Mouse (Mus musculus): ENCODE measurements around the gene Hmgcs2.

Gene Hmgcs2

DNA sequence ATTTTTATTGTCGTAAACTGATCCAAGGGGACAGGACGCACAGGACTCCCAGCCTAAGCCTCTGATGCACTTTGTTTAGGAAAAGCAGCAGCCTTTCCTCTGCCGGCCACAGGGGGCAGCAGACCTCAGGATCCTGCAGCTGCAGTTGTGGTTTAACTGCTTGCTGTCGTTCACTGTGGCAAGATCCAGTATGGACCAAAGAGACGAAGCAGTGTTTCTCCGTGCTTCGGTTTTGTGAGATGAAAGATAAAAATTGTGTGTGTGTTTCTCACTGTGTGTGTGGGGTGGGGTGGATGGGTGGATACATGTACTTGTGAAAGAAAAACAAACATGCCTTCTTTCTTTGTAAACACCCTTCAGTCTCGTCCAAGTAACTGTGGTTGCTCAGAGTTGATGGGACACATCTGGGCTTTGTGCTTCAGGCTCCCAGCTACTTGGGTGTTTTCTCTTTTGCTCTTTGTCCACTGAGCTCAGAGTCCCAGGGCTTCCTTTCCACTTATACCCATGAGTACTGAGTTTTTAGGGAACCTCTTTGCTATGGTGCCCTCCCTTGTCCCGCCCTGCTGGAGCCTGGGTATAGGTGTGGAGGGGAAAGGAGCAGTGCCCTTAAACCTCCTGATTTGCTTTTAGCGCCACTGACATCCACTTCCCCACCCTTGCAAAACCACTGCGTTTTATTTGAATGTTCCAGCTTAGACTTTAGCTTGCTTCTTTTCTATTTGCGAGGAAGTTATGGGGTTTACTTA, 871 bp downstream of the Hmgcs2 start:
- DNase-seq (ENCODE audit: low spot score): no peak

- no peak for DNase-seq (ENCODE audit: low spot score)
Observed at GRCm38 (mm10) chr3:98282422-98282821, 2.2 kb downstream of the Hmgcs2 start.

GRCm38 (mm10) chr3:98283205-98283604, 3.0 kb downstream of the Hmgcs2 start:
- DNase-seq (ENCODE audit: low spot score): no peak

GRCm38 (mm10) chr3:98291044-98291443, 10.8 kb downstream of the Hmgcs2 start:
- no peak for DNase-seq (ENCODE audit: low spot score)

DNA sequence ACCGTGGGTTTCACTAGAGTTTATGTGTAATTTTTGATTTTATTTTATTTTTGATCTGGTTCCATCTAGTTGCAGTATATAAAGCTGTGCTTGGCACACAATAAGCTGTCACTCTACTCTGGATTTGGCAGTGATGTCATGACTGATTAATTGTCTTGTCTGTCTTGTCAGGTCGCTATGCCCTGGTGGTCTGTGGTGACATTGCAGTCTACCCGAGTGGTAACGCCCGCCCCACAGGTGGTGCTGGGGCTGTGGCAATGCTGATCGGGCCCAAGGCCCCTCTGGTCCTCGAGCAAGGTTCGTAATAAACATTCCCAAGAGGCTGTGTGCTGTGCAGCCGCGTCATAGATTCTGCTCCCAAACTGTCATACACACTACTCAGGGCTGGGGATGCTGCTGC, 15.7 kb downstream of the Hmgcs2 start:
- DNase-seq (ENCODE audit: low spot score): no peak

GRCm38 (mm10) chr3:98299391-98300100, 19.3 kb downstream of the Hmgcs2 start:
- DNase-seq (ENCODE audit: low spot score): no peak

GRCm38 (mm10) chr3:98300266-98300665, 20.0 kb downstream of the Hmgcs2 start:
- DNase-seq (ENCODE audit: low spot score): no peak

DNA sequence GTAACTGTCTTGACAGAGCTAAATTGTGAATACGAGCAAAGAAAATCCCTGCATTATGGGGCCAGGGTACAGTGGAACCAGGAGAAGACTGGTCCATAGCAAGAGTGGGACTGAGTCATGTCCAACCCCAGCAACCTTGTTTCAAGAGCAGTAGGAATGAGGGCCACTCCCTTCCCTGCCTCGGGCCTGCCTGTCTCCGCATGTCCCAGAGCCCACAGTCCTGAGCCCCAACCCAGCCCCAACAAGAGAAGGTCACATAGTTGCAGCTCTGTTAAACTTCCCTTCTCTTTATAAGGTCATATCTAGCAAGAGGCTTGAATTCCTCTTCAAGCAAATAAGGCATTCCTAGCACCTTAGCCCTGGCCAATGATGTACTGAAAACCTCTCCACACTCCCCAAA, 21.5 kb downstream of the Hmgcs2 start:
- no peak for DNase-seq (ENCODE audit: low spot score)

DNA sequence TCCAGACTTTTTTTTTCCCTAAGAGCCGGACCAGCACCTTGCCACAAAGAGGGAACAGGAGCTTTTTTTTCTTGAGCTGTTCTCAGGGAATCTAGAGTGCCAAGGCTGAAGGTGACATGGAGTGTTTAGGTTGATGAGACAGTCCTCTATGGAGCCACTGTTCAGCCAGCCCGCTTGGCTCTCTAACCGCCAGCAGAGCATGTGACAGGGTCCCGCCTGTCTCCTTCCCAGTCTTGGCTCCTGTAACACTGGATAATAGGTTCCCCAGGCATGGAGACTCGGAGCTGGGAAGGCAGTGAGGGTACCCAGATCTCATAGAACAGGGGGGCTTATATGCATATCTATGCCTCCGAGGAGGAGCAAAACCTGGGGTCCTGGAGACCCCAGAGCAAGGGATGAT, 28.4 kb downstream of the Hmgcs2 start:
- no peak for DNase-seq (ENCODE audit: low spot score)

- no peak for DNase-seq (ENCODE audit: low spot score)
Observed at GRCm38 (mm10) chr3:98310456-98310855, 30.2 kb downstream of the Hmgcs2 start.

- no peak for DNase-seq (ENCODE audit: low spot score)
Observed at GRCm38 (mm10) chr3:98312867-98313266, 32.6 kb downstream of the Hmgcs2 start.

DNA sequence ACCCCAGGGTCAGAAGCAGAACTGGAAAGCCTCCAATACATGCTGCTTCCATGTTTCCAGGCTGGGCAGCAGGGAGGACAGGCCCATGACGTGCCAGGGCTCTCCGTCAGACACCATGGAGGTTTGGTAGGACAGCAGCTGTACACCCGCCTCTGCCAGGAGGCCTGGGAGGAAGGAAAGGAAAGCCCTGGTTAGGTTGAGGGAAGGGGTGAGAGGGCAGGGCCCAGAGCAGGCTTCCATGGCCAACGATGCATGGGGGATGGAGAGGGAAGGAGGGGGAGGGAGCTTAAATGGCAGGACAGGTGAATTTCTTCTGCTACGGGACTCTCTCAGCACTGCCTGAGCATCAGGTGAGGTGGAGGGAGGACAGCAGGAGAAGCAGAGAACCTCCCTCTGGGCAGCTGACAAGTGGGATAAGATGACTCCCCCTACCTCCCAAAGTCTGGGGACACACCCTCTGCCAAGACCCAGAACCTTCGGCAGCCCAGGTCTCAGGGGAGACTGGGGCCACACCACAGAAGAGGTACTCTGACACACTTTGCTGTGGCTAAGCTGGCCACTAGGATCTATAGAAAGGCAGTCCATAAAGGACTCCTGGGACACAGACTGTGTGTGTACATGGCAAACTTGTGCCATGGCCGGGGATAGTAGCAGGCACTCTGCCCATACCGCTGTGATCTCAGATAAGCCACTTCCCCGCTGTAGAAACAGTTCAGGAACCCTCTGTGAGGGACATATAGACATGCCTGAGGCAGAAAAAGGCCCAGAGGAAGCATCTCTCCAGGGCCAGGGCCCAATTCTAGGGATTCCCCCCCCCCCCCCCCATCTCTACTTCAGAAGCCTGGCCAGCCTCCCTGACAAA, 33.3 kb downstream of the Hmgcs2 start:
- no peak for DNase-seq (ENCODE audit: low spot score)

DNA sequence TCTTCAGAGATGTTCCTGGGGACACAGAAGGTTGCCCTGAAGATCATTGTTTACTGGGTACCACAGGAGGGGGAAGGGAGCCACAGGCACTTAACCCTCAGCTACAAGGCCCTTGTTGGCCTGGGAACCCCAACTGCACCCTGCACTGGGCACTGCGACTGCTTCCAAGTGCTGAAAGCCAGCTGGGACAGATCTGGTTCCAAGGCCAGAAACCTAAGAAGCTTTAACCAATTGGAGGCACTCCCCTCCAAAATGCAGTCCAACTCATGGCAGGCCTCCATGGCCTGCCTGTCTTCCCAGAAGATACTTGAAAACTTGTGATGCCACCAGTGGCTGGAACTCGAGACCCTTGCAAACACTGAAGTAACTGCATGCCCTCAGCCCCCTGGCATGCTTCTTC, 34.9 kb downstream of the Hmgcs2 start:
- no peak for DNase-seq (ENCODE audit: low spot score)

DNA sequence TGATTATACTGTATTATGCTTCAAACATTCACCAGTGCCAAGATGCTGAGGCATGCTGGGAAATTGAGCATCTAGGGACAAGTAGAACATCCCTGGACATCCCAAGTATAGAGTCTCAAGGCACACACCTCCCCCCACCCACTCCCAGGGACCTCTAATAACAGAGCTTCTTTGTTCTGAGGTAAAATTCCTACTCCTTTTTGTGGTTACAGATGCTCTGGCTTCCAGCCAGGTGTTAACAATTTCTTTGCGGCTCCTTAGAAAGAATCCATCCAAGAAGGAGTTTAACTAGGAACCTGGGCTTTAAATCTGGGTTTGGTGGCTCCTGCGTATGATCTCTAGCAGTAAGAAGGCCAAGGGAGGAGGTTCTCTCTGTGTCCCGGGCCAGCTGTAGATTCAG, 36.9 kb downstream of the Hmgcs2 start:
- no peak for DNase-seq (ENCODE audit: low spot score)

DNA sequence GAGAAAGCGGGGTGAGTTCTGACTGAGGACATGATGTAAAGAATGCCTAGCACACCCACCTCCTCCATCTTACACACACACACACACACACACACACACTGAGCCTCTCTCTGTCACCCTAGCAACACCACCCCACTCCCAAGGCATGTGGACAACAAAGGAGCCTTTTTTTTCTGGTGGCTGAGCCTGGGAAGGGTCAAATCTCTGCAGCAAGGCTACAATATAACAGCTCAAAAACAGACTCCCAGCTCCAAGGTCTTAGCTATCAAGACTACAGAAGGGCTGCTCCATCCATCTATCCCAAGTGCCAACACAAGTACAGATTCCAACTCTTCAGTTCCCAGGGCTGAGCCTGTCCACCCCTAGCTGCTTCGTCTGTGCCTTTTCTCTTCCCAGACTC, 39.0 kb downstream of the Hmgcs2 start:
- DNase-seq (ENCODE audit: low spot score): no peak

GRCm38 (mm10) chr3:98322209-98322608, 42.0 kb downstream of the Hmgcs2 start:
- no peak for DNase-seq (ENCODE audit: low spot score)

- no peak for DNase-seq (ENCODE audit: low spot score)
Observed at GRCm38 (mm10) chr3:98324235-98324634, 44.0 kb downstream of the Hmgcs2 start.

DNA sequence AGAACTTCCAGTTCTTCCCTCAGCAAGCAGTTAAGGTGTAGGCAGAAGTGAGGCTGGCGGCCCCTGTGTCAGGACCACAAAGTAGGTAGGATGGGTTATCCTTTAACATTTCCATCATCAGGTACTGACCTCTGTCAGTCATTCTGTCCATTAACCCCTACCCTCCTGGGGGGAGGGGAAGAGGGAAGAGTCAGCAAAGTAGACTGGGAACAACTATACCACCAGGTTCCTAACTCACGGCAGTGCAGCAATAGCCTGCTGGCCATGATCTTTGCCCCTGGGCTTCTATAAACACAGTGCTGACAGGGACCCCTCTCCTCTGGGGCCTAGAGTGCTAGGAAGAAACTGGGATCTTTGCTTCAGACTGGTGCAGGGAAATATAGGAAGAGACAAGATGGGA, 53.8 kb downstream of the Hmgcs2 start:
- no peak for DNase-seq (ENCODE audit: low spot score)

DNA sequence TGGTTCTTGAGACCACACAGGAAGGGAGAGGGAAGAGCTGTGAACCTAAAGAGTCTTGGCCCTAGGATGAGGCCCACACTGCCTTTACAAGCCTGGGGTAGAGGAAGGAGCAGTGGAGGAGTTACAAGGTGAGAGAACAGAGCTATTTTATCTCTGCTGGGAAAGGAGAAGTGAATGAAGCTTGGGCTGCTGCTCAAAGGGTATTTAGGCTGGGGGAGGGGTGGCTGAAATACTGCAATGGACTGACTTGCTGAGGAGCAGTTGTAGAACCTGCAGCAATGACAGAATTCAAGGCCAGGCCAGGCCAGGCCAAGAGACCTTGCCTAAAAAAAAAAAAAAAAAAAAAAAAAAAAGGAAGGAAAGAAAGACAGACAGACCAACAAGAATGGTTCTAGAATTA, 55.1 kb downstream of the Hmgcs2 start:
- no peak for DNase-seq (ENCODE audit: low spot score)

DNA sequence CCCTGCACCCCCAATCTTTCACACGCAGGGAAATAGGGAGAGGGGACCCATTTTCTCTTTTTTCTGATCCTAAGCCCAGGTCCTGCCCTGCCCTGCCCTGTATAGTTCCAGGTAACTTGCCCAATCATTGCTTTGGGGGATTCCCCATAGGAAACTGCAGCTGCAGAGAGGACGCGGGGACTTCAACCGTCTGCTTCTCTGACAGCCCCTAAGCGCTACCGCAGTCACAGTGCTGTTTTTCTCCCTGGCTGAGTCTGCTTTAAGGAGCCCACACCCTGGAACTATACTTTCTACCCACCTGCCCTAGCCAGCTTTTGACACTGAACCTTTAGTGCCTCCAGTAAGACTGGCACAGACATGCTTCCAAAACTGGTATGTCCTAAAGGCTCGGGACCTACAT, 55.7 kb downstream of the Hmgcs2 start:
- DNase-seq (ENCODE audit: low spot score): no peak

DNA sequence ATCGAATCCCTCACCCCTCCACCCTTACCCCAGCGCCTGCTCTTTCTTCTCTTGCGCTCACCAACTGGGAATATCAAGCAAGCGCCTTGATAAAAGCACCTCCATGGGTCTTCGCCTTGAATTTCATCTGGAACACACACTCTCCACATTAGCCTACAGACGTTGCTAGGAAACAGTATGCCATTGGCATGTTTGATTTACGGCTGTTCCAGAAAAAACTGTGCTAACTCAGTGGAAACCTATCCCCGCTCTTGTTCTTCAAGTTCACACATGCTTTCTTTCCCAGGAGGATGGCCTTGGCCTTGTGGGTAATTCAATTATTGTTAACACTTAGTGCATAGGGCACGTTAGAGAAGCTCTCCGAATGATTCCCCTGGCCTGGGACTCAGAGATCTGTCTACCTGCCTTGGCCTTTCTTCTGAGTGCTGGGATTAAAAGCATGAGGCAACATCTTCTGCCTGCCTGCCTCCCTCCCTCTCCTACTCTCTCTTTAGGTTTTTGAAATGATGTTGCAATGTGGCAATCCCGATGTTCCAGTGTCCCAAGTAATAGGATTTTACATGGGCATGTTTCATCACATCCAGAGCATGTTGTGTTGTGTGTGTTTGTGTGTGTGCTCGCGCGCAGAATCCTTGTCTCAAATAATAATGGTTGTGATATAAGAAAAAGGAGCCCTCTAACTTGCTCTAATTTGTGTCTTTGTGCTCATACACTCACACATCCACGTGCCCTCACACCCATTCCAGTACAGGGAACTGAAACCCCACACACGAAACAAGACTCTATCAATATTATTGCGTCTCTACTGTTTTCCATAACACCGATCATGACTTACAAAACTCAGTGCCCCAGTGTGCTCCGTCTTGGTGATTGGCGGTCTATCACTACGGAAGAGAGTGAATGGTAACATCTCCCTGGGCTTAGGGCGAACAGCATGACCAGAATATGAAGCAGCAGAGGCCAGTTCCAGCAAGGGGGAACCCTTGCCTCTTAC, 56.7 kb downstream of the Hmgcs2 start:
- no peak for DNase-seq (ENCODE audit: low spot score)
